Mouse (Mus musculus) megakaryocyte progenitor cell, adult 5-6 weeks (primary cell): ENCODE data around the gene Olfr522. TPM values are rescaled to one million over a fixed set of nuclear protein-coding genes. Genes with fewer than 3 reads are reported as not detected.
A peak's percentile ranks its signal among the peaks of the same experiment; 100 is the strongest.

Source experiments
- ATAC-seq: replicated peaks from 2 replicates; pipeline ENCODE4 v1.8.0; 2016; ENCODE audit warnings: mild to moderate bottlenecking, moderate TSS enrichment, inconsistent platforms; ENCODE audit not compliant: poor library complexity
- total RNA-seq, 2 experiments: library from RNA; stranded (forward) in 1 of 2; stranded (reverse) in 1 of 2; fragments of 157-497, 149-512 nt in 1 of 2; fragments of 200-1000 nt in 1 of 2; gene quantifications; 2 replicates each; pipeline versions ENCODE4 v1.2.3 to v1.2.4; 2015 to 2017

Olfr522 gene
- total RNA-seq, 2 experiments from 2014 or later: not detected

GRCm38 (mm10) chr7:140116329-140117054 lies 48.1 kb downstream of the Olfr522 start, which contains the start of gene Echs1:
TSS of gene Echs1 (minus strand) at chr7:140116476.
- peak; percentile 89 for ATAC-seq

- ATAC-seq: peak; percentile 82
Observed at GRCm38 (mm10) chr7:140115583-140116328, 48.8 kb downstream of the Olfr522 start, which contains the start of gene Paox. TSS of gene Paox (plus strand) at chr7:140115799.

- ATAC-seq: no peak
Observed at GRCm38 (mm10) chr7:140111943-140112342, 52.6 kb downstream of the Olfr522 start.

Other genes with a start within 250 kb of the Olfr522 start
- gene Utf1, start 221.0 kb downstream of the Olfr522 start, total RNA-seq (2015): not detected in 2 replicates
- not detected in 2 replicates for gene Utf1, start 221.0 kb downstream of the Olfr522 start, total RNA-seq (2017)
- gene 6430531B16Rik, start 186.0 kb downstream of the Olfr522 start, total RNA-seq (2015): 0.10 and 0.27 TPM in 2 replicates
- gene 6430531B16Rik, start 186.0 kb downstream of the Olfr522 start, total RNA-seq (2017): 0.57 TPM in 1 of 2 replicates, not detected in the other
- 1.3 and 1.9 TPM in 2 replicates for gene Adam8, start 172.2 kb downstream of the Olfr522 start, total RNA-seq (2015)
- gene Adam8, start 172.2 kb downstream of the Olfr522 start, total RNA-seq (2017): 1.3 and 1.7 TPM in 2 replicates
- gene Zfp511, start 128.4 kb downstream of the Olfr522 start, total RNA-seq (2015): 32.2 and 34.8 TPM in 2 replicates
- gene Zfp511, start 128.4 kb downstream of the Olfr522 start, total RNA-seq (2017): 21.0 and 21.1 TPM in 2 replicates
- 24.0 and 25.8 TPM in 2 replicates for gene Tubgcp2, start 128.1 kb downstream of the Olfr522 start, total RNA-seq (2015)
- 35.2 and 36.5 TPM in 2 replicates for gene Tubgcp2, start 128.1 kb downstream of the Olfr522 start, total RNA-seq (2017)
- not detected in 2 replicates for gene Msx3, start 115.7 kb downstream of the Olfr522 start, total RNA-seq (2015)
- not detected in 2 replicates for gene Msx3, start 115.7 kb downstream of the Olfr522 start, total RNA-seq (2017)
- gene Caly, start 82.2 kb downstream of the Olfr522 start, total RNA-seq (2015): not detected in 2 replicates
- not detected in 2 replicates for gene Caly, start 82.2 kb downstream of the Olfr522 start, total RNA-seq (2017)
- not detected in 2 replicates for gene Prap1, start 71.4 kb downstream of the Olfr522 start, total RNA-seq (2015)
- not detected in 2 replicates for gene Prap1, start 71.4 kb downstream of the Olfr522 start, total RNA-seq (2017)
- gene Fuom, start 62.3 kb downstream of the Olfr522 start, total RNA-seq (2015): 6.9 and 7.9 TPM in 2 replicates
- gene Fuom, start 62.3 kb downstream of the Olfr522 start, total RNA-seq (2017): 10.8 and 11.5 TPM in 2 replicates
- 26.1 and 31.7 TPM in 2 replicates for gene Paox, start 49.0 kb downstream of the Olfr522 start, total RNA-seq (2015)
- gene Paox, start 49.0 kb downstream of the Olfr522 start, total RNA-seq (2017): 15.7 and 23.4 TPM in 2 replicates
- gene Echs1, start 48.3 kb downstream of the Olfr522 start, total RNA-seq (2015): 108 and 109 TPM in 2 replicates
- 95.5 and 147 TPM in 2 replicates for gene Echs1, start 48.3 kb downstream of the Olfr522 start, total RNA-seq (2017)
- gene Mtg1, start 27.2 kb downstream of the Olfr522 start, total RNA-seq (2015): 23.8 and 29.2 TPM in 2 replicates
- gene Mtg1, start 27.2 kb downstream of the Olfr522 start, total RNA-seq (2017): 10.4 and 11.4 TPM in 2 replicates
- not detected in 2 replicates for gene Sprn, start 9.9 kb downstream of the Olfr522 start, total RNA-seq (2015)
- not detected in 2 replicates for gene Sprn, start 9.9 kb downstream of the Olfr522 start, total RNA-seq (2017)
- not detected in 2 replicates for gene Olfr523, start 8.5 kb upstream of the Olfr522 start, total RNA-seq (2015)
- not detected in 2 replicates for gene Olfr523, start 8.5 kb upstream of the Olfr522 start, total RNA-seq (2017)
- not detected in 2 replicates for gene Olfr524, start 41.2 kb upstream of the Olfr522 start, total RNA-seq (2015)
- not detected in 2 replicates for gene Olfr524, start 41.2 kb upstream of the Olfr522 start, total RNA-seq (2017)
- not detected in 2 replicates for gene Cd163l1, start 53.5 kb upstream of the Olfr522 start, total RNA-seq (2015)
- 0.21 TPM in 1 of 2 replicates, not detected in the other for gene Cd163l1, start 53.5 kb upstream of the Olfr522 start, total RNA-seq (2017)
- not detected in 2 replicates for gene 5830411N06Rik, start 82.5 kb upstream of the Olfr522 start, total RNA-seq (2015)
- gene 5830411N06Rik, start 82.5 kb upstream of the Olfr522 start, total RNA-seq (2017): not detected in 2 replicates
- gene Olfr525, start 156.1 kb upstream of the Olfr522 start, total RNA-seq (2015): not detected in 2 replicates
- gene Olfr525, start 156.1 kb upstream of the Olfr522 start, total RNA-seq (2017): not detected in 2 replicates
- gene Olfr527, start 169.3 kb upstream of the Olfr522 start, total RNA-seq (2015): not detected in 2 replicates
- gene Olfr527, start 169.3 kb upstream of the Olfr522 start, total RNA-seq (2017): not detected in 2 replicates
- gene Olfr60, start 196.9 kb upstream of the Olfr522 start, total RNA-seq (2015): 0.07 TPM in 1 of 2 replicates, not detected in the other
- gene Olfr60, start 196.9 kb upstream of the Olfr522 start, total RNA-seq (2017): not detected in 2 replicates
- gene Olfr530, start 211.6 kb upstream of the Olfr522 start, total RNA-seq (2015): not detected in 2 replicates
- not detected in 2 replicates for gene Olfr530, start 211.6 kb upstream of the Olfr522 start, total RNA-seq (2017)
- gene Olfr531, start 238.2 kb upstream of the Olfr522 start, total RNA-seq (2015): not detected in 2 replicates
- not detected in 2 replicates for gene Olfr531, start 238.2 kb upstream of the Olfr522 start, total RNA-seq (2017)